Mouse (Mus musculus): ENCODE data around the gene Nrsn2. TPM values are rescaled to one million over a fixed set of nuclear protein-coding genes. Genes with fewer than 3 reads are reported as not detected.
A peak's percentile ranks its signal among the peaks of the same experiment; 100 is the strongest.

The Nrsn2 gene
- polyA plus RNA-seq, 1 experiment = 0.85 TPM

DNA sequence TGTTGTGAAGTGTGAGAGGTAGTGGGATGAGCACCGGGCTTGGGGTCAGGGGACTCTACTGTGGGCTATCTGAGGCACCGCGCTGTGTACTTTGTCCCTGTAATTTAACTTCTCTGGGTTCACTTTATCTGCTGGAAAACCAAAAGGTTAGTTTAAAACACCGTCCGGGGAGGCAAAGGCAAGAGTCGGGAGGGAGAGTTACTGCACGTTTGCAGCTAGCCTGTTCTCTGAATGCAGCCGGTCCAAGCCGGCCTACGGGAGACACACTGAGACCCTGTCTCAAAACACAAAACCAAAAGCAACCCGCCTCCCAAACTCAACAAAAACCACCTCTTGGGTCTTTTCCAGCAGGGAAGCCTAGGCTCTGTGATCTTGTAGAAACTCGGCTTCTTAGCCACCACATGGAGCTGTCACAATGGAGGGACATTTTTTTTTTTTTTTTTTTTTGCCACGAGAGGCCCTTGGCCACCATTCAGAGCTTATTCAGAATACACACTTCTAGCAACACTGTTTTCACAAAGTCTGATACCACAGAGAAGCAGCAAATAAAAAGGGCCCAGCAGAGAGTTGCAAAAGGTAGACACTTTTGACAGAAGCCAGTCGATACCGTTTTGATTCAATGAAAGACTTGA, 36.2 kb upstream of the Nrsn2 start:
- Histone ChIP-seq H3K4me3 (ENCODE audit: control insufficient read depth, low read depth, low read length) (no peak overlapping the region), H3K27me3 (ENCODE audit: control insufficient read depth, insufficient read depth, low read length) (no peaks in the 10 kb centered on the region), H3K36me3 (ENCODE audit: control insufficient read depth, insufficient read depth, low read length) (no peaks in the 10 kb centered on the region), H3K4me1 (ENCODE audit: control insufficient read depth, insufficient read depth, low read length) (peaks cover 30% of the 10 kb centered on the region), H3K27ac (ENCODE audit: control insufficient read depth, insufficient read depth, low read depth, low read length) (no peak overlapping the region)
- no peak for TF ChIP-seq POLR2A (IDR thresholded peaks at IDR 0.05; ENCODE audit: control insufficient read depth, low read depth, low read length)
- no peak for TF ChIP-seq CTCF (IDR thresholded peaks at IDR 0.05; ENCODE audit: control insufficient read depth, insufficient read depth, insufficient replicate concordance, low read depth, low read length)

DNA sequence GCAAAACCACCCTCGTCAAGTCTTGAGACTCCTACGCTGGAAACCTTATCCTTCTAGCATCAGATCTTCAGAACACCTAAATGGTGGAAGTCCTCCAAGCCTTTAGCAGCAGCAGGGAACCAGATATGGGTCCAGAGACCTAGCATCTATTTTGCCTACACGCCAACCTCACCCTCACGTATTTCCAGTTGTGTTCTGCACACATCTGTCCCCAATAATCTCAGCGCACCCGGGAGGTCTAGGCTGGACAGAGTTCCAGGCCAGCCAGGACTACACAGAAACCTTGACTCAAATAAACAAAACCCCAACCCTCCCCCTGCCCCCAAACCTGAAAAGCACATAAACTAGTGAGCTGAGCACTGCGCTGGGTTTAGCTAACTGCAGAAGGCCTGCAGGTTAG, 35.0 kb upstream of the Nrsn2 start:
- Histone ChIP-seq H3K4me3 (ENCODE audit: control insufficient read depth, low read depth, low read length) (peak overlapping the region; percentile 19; the same call in 1 of the 2 replicates), H3K27ac (ENCODE audit: control insufficient read depth, insufficient read depth, low read depth, low read length) (peak overlapping the region; percentile 59), H3K27me3 (ENCODE audit: control insufficient read depth, insufficient read depth, low read length) (no peaks in the 10 kb centered on the region), H3K36me3 (ENCODE audit: control insufficient read depth, insufficient read depth, low read length) (no peaks in the 10 kb centered on the region), H3K4me1 (ENCODE audit: control insufficient read depth, insufficient read depth, low read length) (peaks cover 37% of the 10 kb centered on the region)
- TF ChIP-seq POLR2A (IDR thresholded peaks at IDR 0.05; ENCODE audit: control insufficient read depth, low read depth, low read length) (no peak), CTCF (IDR thresholded peaks at IDR 0.05; ENCODE audit: control insufficient read depth, insufficient read depth, insufficient replicate concordance, low read depth, low read length) (no peak)

DNA sequence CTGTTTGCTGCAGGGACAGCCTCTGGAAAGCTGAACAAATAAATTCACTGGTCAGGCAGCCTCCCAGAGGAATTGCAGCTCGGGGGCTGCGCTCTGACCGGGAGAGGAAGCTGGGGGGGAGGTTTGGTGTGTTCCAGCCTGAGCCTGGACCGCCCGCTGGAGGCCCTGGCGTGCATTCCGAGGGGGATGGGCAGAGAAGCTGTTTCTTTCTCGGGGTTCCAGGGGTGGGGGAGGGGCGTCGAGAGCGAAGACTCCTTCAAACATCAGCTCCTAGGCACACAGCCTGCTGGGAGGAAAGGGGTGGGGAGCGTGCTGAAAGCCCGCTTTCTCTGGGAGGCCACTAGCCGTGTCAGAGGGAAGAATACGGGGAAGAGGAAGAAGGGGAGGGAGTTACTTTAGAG, 34.5 kb upstream of the Nrsn2 start:
- TF ChIP-seq CTCF (IDR thresholded peaks at IDR 0.05; ENCODE audit: control insufficient read depth, insufficient read depth, insufficient replicate concordance, low read depth, low read length) = no peak
- no peak for TF ChIP-seq POLR2A (IDR thresholded peaks at IDR 0.05; ENCODE audit: control insufficient read depth, low read depth, low read length)
- Histone ChIP-seq H3K36me3 (ENCODE audit: control insufficient read depth, insufficient read depth, low read length) (no peaks in the 10 kb centered on the region), H3K27me3 (ENCODE audit: control insufficient read depth, insufficient read depth, low read length) (no peaks in the 10 kb centered on the region), H3K4me3 (ENCODE audit: control insufficient read depth, low read depth, low read length) (peak overlapping the region; percentile 19), H3K27ac (ENCODE audit: control insufficient read depth, insufficient read depth, low read depth, low read length) (peak overlapping the region; percentile 59), H3K4me1 (ENCODE audit: control insufficient read depth, insufficient read depth, low read length) (peaks cover 41% of the 10 kb centered on the region)

DNA sequence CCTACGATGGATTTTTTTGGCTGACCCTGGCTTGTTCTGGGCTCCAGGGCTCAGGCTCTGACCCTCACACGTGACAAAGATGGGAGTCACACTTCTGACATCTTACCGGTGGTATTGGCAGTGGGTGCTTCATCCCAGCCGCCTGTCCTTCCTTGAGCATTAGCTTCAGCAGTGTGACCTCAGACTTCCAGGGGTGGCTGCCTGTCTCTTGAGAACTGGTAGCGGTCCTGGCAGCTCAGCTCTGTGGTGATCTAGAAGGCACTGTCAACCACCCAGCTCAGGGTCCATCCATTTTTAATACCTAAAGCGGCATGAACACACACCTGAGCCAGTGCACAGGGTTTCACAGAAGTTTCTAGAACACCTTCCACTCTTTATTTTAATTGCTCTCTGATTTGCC, 33.3 kb upstream of the Nrsn2 start:
- H3K27me3 ChIP-seq (ENCODE audit: control insufficient read depth, insufficient read depth, low read length) = no peaks in the 10 kb centered on the region
- H3K4me3 ChIP-seq (ENCODE audit: control insufficient read depth, low read depth, low read length) = no peak overlapping the region
- peaks cover 40% of the 10 kb centered on the region for H3K4me1 ChIP-seq (ENCODE audit: control insufficient read depth, insufficient read depth, low read length)
- no peak overlapping the region for H3K27ac ChIP-seq (ENCODE audit: control insufficient read depth, insufficient read depth, low read depth, low read length)
- H3K36me3 ChIP-seq (ENCODE audit: control insufficient read depth, insufficient read depth, low read length) = no peaks in the 10 kb centered on the region
- TF ChIP-seq POLR2A (IDR thresholded peaks at IDR 0.05; ENCODE audit: control insufficient read depth, low read depth, low read length) (no peak), CTCF (IDR thresholded peaks at IDR 0.05; ENCODE audit: control insufficient read depth, insufficient read depth, insufficient replicate concordance, low read depth, low read length) (no peak)

DNA sequence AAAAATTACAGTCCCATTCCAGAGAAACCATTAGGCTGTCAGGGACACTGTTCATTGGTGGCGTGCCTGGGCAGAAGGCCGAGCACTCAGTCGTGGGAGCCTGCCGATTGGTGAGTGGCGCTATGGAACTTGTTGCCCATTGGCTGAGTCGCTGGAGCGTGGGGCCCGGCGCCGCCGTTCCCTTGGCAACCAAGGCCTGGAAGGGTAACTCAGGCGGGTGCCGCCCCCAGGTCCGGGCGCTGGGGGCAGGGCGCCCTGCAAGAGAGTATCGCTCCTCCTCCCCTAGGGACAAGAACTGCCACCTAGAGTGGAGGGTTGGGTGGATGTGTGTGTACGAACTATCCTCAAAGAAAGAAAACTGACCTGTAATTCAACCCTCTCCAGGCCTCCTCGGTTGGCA, 29.7 kb upstream of the Nrsn2 start:
- Histone ChIP-seq H3K36me3 (ENCODE audit: control insufficient read depth, insufficient read depth, low read length) (no peaks in the 10 kb centered on the region), H3K4me3 (ENCODE audit: control insufficient read depth, low read depth, low read length) (peak overlapping the region; percentile 78), H3K27ac (ENCODE audit: control insufficient read depth, insufficient read depth, low read depth, low read length) (peak overlapping the region; percentile 65; the same call in 1 of the 2 replicates), H3K27me3 (ENCODE audit: control insufficient read depth, insufficient read depth, low read length) (no peaks in the 10 kb centered on the region), H3K4me1 (ENCODE audit: control insufficient read depth, insufficient read depth, low read length) (peaks cover 21% of the 10 kb centered on the region)
- TF ChIP-seq CTCF (IDR thresholded peaks at IDR 0.05; ENCODE audit: control insufficient read depth, insufficient read depth, insufficient replicate concordance, low read depth, low read length) = no peak
- peak; percentile 43; the same call in 1 of the 2 replicates for TF ChIP-seq POLR2A (IDR thresholded peaks at IDR 0.05; ENCODE audit: control insufficient read depth, low read depth, low read length)

DNA sequence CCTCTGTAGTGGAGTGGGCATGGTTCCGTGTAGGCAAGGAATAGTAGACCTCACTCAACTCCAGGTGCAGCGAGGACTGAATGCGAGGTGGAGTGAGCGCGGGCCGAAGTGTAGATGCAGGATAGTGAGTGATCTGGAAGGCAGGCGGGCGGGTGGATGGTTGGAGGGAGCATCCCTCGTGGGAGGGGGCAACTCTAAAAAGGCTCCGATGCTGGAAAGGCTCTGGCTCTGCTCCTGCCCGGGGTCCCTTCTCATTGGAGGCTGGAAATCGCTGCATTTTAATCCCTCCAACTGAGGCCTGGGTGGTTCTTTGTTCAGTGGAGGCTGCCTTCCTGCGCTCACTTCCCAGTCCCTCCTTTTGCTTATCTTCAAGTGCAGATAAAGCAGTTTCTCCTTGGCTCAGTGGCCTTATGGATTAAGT, 22.7 kb upstream of the Nrsn2 start:
- H3K27me3 ChIP-seq (ENCODE audit: control insufficient read depth, insufficient read depth, low read length) = no peaks in the 10 kb centered on the region
- no peaks in the 10 kb centered on the region for H3K36me3 ChIP-seq (ENCODE audit: control insufficient read depth, insufficient read depth, low read length)
- TF ChIP-seq CTCF (IDR thresholded peaks at IDR 0.05; ENCODE audit: control insufficient read depth, insufficient read depth, insufficient replicate concordance, low read depth, low read length) (no peak), POLR2A (IDR thresholded peaks at IDR 0.05; ENCODE audit: control insufficient read depth, low read depth, low read length) (no peak)
- peak overlapping the region; percentile 91 for H3K4me3 ChIP-seq (ENCODE audit: control insufficient read depth, low read depth, low read length)
- peaks cover 34% of the 10 kb centered on the region for H3K4me1 ChIP-seq (ENCODE audit: control insufficient read depth, insufficient read depth, low read length)
- H3K27ac ChIP-seq (ENCODE audit: control insufficient read depth, insufficient read depth, low read depth, low read length) = peak overlapping the region; percentile 84

DNA sequence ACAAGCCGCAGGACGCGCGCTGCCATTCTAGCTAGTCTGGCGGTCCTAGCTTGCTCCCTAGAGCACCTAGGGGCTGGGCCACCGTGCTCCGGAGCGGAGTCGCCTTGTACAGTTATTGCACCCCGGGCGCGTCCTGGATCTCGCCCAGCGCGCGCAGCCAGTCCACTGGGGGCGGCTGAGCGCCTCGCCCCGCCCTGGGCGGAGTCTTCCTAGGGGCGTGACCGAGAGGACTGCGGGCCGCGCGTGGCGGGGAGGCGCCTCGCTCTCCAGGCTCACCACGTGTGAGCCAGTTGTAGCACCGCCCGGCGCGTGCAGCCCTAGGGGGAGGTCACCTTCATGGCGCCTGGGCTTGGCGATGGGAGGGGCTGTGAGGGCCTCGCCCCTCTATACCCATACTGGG, 22.3 kb upstream of the Nrsn2 start:
- H3K4me1 ChIP-seq (ENCODE audit: control insufficient read depth, insufficient read depth, low read length) = peaks cover 34% of the 10 kb centered on the region
- TF ChIP-seq POLR2A (IDR thresholded peaks at IDR 0.05; ENCODE audit: control insufficient read depth, low read depth, low read length) = peak; percentile 57
- TF ChIP-seq CTCF (IDR thresholded peaks at IDR 0.05; ENCODE audit: control insufficient read depth, insufficient read depth, insufficient replicate concordance, low read depth, low read length) = no peak
- no peaks in the 10 kb centered on the region for H3K36me3 ChIP-seq (ENCODE audit: control insufficient read depth, insufficient read depth, low read length)
- peak overlapping the region; percentile 86 for H3K27ac ChIP-seq (ENCODE audit: control insufficient read depth, insufficient read depth, low read depth, low read length)
- no peaks in the 10 kb centered on the region for H3K27me3 ChIP-seq (ENCODE audit: control insufficient read depth, insufficient read depth, low read length)
- peak overlapping the region; percentile 91 for H3K4me3 ChIP-seq (ENCODE audit: control insufficient read depth, low read depth, low read length)

Measured in testis, adult 2 months (tissue).